Mouse (Mus musculus) intestine, embryonic 14.5 days (tissue): ENCODE measurements around the gene Dusp16. TPM values are rescaled to one million over a fixed set of nuclear protein-coding genes. Genes with fewer than 3 reads are reported as not detected.

ENCODE experiments used
- ATAC-seq: fragments of 200-750 bp; cut with Nextera tagmentation; replicated peaks from 2 replicates; pipeline ENCODE4 v1.8.0; 2017; ENCODE audit warnings: low read depth, moderate number of reproducible peaks, moderate TSS enrichment, moderate library complexity; ENCODE audit not compliant: low FRiP score, low TSS enrichment
- DNase-seq: peaks from one replicate; pipeline ENCODE4 v3.0.0-alpha.2; 2018; ENCODE audit warnings: low spot score
- H3K27ac ChIP-seq: fragments of 300-500 bp; sonication (generic); 2 replicates; pipeline ENCODE4 v1.5.1; 2014; ENCODE audit warnings: low read depth, mild to moderate bottlenecking, control low read depth
- H3K27me3 ChIP-seq: fragments of 300-500 bp; sonication (generic); replicated peaks from 2 replicates; pipeline ENCODE4 v1.6.1; 2014; ENCODE audit warnings: low read length, control low read depth; ENCODE audit not compliant: control insufficient read depth, insufficient read depth
- H3K36me3 ChIP-seq: fragments of 300-500 bp; sonication (generic); 2 replicates; pipeline ENCODE4 v1.6.1; 2014; ENCODE audit warnings: low read length, control low read depth; ENCODE audit not compliant: control insufficient read depth, insufficient read depth
- H3K4me1 ChIP-seq: fragments of 300-500 bp; sonication (generic); replicated peaks from 2 replicates; pipeline ENCODE4 v1.6.1; 2014; ENCODE audit warnings: low read length, control low read depth, mixed read lengths; ENCODE audit not compliant: control insufficient read depth, insufficient read depth
- H3K4me2 ChIP-seq: fragments of 300-500 bp; sonication (generic); 2 replicates; pipeline ENCODE4 v1.6.1; 2014; ENCODE audit warnings: low read length
- H3K4me3 ChIP-seq: fragments of 300-500 bp; sonication (generic); 2 replicates; pipeline ENCODE4 v1.5.1; 2014; ENCODE audit warnings: low read depth, low read length, control low read depth, mixed read lengths
- H3K9ac ChIP-seq: fragments of 300-500 bp; sonication (generic); 2 replicates; pipeline ENCODE4 v1.6.1; 2014; ENCODE audit warnings: mild to moderate bottlenecking, low read length
- H3K9me3 ChIP-seq: fragments of 300-500 bp; sonication (generic); 2 replicates; pipeline ENCODE4 v1.6.1; 2016; ENCODE audit warnings: low read length, control low read depth; ENCODE audit not compliant: control insufficient read depth
- WGBS: fragments of 180-500 bp; shearing (Covaris S2); extraction: QIAGEN DNeasy Blood & Tissue Kit; methylation state at CpG from one replicate; pipeline ENCODE4 v1.1.7; 2014; 5-methylcytosine and 5-hydroxymethylcytosine counted together
- polyA plus RNA-seq: library from polyadenylated mRNA; unstranded; fragments of >200 nt; fragmentation: Nextera tagmentation; extraction: Ambion mirVana; gene quantifications from 2 replicates; pipeline ENCODE4 v1.2.1, GENCODE M21; 2014

Gene Dusp16
- polyA plus RNA-seq, 1 experiment from 2014 or later, result 20.0 TPM

DNA sequence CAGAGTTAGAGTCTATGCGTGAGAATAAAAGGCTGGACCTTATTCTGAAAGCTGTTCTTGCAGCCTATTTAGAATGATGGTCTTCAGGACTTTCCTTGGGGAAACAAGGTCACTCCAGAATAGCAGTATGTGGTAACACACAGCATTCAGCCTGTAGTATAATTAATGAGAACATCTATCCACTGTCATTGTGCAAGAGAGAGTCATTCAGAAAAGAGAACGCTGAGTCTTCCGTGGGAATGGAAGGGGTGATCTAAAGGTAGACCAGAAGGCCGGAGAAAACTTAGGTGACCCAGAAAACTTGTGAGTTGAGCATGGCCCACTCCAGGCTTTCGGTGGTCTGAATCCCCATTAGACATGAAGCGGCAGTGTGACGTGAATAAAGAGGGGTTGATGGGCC lies 90.2 kb downstream of the Dusp16 start:
- Histone ChIP-seq H3K4me2 (no peak overlapping the region), H3K27me3 (no peaks in the 10 kb centered on the region), H3K36me3 (no peaks in the 10 kb centered on the region), H3K9me3 (no peaks in the 10 kb centered on the region), H3K27ac (no peak overlapping the region), H3K4me1 (0 out of 2 replicates have a peak, but pooled peaks cover 7% of the 10 kb centered on the region), H3K4me3 (no peak overlapping the region), H3K9ac (no peak overlapping the region)
- WGBS, result 96% methylated on average over 7 of the region's 7 CpGs
- ATAC-seq, result no peak
- DNase-seq, result no peak

DNA sequence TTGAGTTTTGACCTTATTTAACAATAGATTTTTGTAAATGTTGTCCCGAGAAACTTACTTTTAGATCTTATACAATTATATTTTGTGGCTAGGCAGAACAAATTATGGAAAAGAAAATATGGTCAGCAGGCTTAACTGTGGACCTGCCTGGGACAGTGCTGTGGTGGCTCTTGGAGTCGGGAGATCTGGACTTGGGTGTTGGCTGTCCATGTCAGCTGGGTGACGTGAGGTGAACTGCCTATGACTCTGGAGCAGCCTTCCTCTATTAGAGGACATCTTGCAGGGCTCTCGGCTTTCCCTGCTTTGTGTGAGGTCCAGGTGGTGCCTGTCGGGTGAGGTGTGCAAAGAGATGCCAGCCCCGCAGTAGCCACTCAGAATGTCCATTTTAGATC lies 91.2 kb downstream of the Dusp16 start:
- Histone ChIP-seq H3K36me3 (no peaks in the 10 kb centered on the region), H3K9ac (no peak overlapping the region), H3K27me3 (no peaks in the 10 kb centered on the region), H3K27ac (peak overlapping the region; percentile 69), H3K4me2 (no peak overlapping the region), H3K4me1 (0 out of 2 replicates have a peak, but pooled peaks cover 7% of the 10 kb centered on the region), H3K9me3 (no peaks in the 10 kb centered on the region), H3K4me3 (no peak overlapping the region)
- WGBS, result 83% methylated on average over 6 of the region's 6 CpGs
- DNase-seq (no peak), ATAC-seq (no peak)

DNA sequence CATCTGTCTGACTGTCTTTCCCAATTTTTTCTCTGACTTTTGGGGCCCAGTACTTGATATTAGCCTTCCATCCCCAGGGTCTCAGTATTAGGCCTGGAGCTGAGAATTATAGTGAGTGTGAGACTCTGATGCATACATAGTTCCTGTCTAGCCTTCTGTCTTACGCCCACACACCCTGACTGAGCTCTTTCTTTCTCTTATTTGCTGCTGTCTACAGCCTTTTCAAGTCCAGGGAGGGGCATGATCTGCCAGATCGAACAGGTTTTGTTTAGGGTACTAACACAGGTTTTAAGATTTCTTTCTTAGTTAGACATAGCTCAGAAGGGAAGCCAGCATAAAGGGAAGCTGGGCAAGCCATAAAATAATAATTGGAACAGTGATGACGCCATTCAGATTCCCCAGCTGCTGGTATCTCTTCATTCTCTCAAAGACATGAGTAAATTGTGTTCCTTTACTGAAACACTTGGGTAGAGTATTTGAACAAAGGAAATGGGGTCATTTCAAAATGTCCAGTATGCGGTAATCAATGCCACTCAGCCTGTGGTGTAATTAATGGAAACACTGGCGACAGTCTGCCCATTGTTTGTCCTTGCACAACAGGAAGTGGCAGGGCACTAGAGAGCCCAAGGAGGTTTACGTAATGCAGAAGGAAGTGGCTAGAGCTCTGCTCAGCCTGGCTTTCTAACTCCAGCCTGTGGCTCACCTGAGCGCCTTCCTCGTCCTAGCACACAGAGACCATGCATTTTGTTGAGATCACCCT lies 91.8 kb downstream of the Dusp16 start:
- Histone ChIP-seq H3K4me2 (no peak overlapping the region), H3K9ac (no peak overlapping the region), H3K36me3 (no peaks in the 10 kb centered on the region), H3K27ac (peak overlapping the region; percentile 69), H3K4me3 (no peak overlapping the region), H3K4me1 (0 out of 2 replicates have a peak, but pooled peaks cover 7% of the 10 kb centered on the region), H3K27me3 (no peaks in the 10 kb centered on the region), H3K9me3 (no peaks in the 10 kb centered on the region)
- DNase-seq (no peak), ATAC-seq (peak; percentile 77)
- WGBS, result 64% methylated on average over 8 of the region's 8 CpGs

DNA sequence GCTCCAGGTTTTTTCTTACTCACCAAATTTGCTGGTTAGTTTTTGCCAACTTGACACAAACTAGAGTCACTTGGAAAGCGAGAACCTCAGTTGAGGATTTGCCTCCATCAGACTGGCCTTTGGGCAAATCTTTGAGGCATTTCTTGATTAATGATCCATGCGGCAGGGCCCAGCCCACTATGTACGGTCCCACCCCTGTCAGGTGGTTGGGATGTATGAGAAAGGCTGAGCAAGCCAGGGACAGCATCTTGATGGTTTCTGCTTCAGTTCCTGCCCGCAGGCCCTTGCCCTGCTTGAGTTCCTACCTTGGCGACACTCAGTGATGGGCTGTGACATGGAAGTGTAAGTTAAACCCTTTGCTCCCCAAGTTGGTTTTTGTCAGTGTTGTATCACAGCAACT lies 94.2 kb downstream of the Dusp16 start:
- 88% methylated on average over 5 of the region's 5 CpGs for WGBS
- DNase-seq (no peak), ATAC-seq (no peak)

GRCm38 (mm10) chr6:134696554-134696953 lies 95.9 kb downstream of the Dusp16 start:
- Histone ChIP-seq H3K9ac (no peak overlapping the region), H3K4me1 (0 out of 2 replicates have a peak, but pooled peaks cover 7% of the 10 kb centered on the region), H3K27me3 (no peaks in the 10 kb centered on the region), H3K4me3 (no peak overlapping the region), H3K9me3 (no peaks in the 10 kb centered on the region), H3K4me2 (no peak overlapping the region), H3K27ac (no peak overlapping the region), H3K36me3 (no peaks in the 10 kb centered on the region)
- DNase-seq (no peak), ATAC-seq (no peak)
- WGBS, result 74% methylated on average over 2 of the region's 2 CpGs

More for the DNA sequence above, 94.2 kb downstream of the Dusp16 start:
- Histone ChIP-seq H3K27ac (no peak overlapping the region), H3K4me2 (no peak overlapping the region), H3K9me3 (no peaks in the 10 kb centered on the region), H3K4me3 (no peak overlapping the region), H3K9ac (no peak overlapping the region), H3K27me3 (no peaks in the 10 kb centered on the region), H3K36me3 (no peaks in the 10 kb centered on the region), H3K4me1 (0 out of 2 replicates have a peak, but pooled peaks cover 7% of the 10 kb centered on the region)

GRCm38 (mm10) chr6:134696146-134696545 lies 96.3 kb downstream of the Dusp16 start:
- Histone ChIP-seq H3K27ac (no peak overlapping the region), H3K9me3 (no peaks in the 10 kb centered on the region), H3K4me1 (0 out of 2 replicates have a peak, but pooled peaks cover 6% of the 10 kb centered on the region), H3K36me3 (no peaks in the 10 kb centered on the region), H3K9ac (no peak overlapping the region), H3K27me3 (no peaks in the 10 kb centered on the region), H3K4me2 (no peak overlapping the region), H3K4me3 (no peak overlapping the region)
- 57% methylated on average over 4 of the region's 4 CpGs for WGBS
- DNase-seq, result no peak
- no peak for ATAC-seq

DNA sequence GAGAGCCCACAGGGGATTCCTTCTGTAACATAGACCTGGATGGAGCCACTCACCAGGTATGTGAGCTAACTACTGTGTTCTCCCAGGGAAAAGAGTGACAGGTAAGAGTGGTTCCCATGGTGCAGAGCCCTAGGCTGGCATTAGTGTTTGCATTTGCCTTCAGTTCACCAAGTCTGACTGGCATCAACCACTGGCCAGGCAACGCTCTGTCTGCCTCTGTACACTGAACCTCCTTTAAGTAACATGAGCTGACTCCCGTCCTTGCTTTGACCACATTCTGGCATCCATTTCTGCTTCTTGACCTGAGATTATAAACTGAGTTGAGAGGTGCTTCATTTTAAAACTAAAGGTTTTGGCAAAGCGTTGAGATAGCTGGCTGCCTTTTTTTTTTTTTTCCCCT lies 96.8 kb downstream of the Dusp16 start:
- no peak for DNase-seq
- no peak overlapping the region for H3K27ac ChIP-seq
- WGBS, result 64% methylated on average over 3 of the region's 3 CpGs

DNA sequence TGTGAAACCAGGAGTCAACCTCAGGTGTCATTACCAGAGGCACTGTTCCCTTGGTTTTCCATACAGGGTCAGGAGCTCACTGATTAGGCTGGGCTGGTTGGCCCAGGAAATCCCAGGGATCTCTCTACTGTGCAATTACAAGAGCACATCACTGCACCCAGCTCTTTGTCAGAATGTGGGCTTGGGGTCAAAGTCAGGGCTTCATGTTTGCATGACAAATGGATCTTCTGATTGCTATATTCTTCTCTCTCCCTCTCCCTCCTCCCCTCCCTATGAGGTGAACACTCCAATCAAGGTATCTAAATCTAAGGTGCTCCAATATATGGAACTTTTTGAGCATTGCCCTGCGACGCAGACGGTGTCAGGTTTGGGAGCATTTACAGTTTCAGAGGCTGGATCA lies 97.4 kb downstream of the Dusp16 start:
- Histone ChIP-seq H3K9me3 (no peaks in the 10 kb centered on the region), H3K4me1 (no peaks in the 10 kb centered on the region), H3K27ac (no peak overlapping the region), H3K9ac (no peak overlapping the region), H3K4me2 (no peak overlapping the region), H3K36me3 (no peaks in the 10 kb centered on the region), H3K4me3 (no peak overlapping the region), H3K27me3 (no peaks in the 10 kb centered on the region)
- no peak for DNase-seq
- 96% methylated on average over 3 of the region's 3 CpGs for WGBS
- no peak for ATAC-seq

More for the DNA sequence above, 96.8 kb downstream of the Dusp16 start:
- H3K4me2 ChIP-seq, result no peak overlapping the region
- H3K36me3 ChIP-seq, result no peaks in the 10 kb centered on the region
- no peak overlapping the region for H3K9ac ChIP-seq
- no peak overlapping the region for H3K4me3 ChIP-seq
- ATAC-seq, result no peak
- no peaks in the 10 kb centered on the region for H3K9me3 ChIP-seq
- H3K27me3 ChIP-seq, result no peaks in the 10 kb centered on the region
- 0 out of 2 replicates have a peak, but pooled peaks cover 2% of the 10 kb centered on the region for H3K4me1 ChIP-seq

- H3K36me3 ChIP-seq, result no peaks in the 10 kb centered on the region
- no peak for ATAC-seq
- no peaks in the 10 kb centered on the region for H3K27me3 ChIP-seq
- no peaks in the 10 kb centered on the region for H3K9me3 ChIP-seq
- DNase-seq, result no peak
- no peak overlapping the region for H3K4me3 ChIP-seq
- 83% methylated on average over 6 of the region's 6 CpGs for WGBS
- no peak overlapping the region for H3K9ac ChIP-seq
- H3K27ac ChIP-seq, result no peak overlapping the region
- no peaks in the 10 kb centered on the region for H3K4me1 ChIP-seq
- H3K4me2 ChIP-seq, result no peak overlapping the region
Observed at GRCm38 (mm10) chr6:134694498-134694897, 97.9 kb downstream of the Dusp16 start.
